Mouse (Mus musculus) yolk sac, embryonic 10.5 days (tissue): ENCODE results near the gene Fpr-rs7.

Source experiments
- DNase-seq: peaks from one replicate; pipeline ENCODE4 v3.0.0-alpha.2; 2017; ENCODE audit warnings: low spot score

Gene Fpr-rs7

DNA sequence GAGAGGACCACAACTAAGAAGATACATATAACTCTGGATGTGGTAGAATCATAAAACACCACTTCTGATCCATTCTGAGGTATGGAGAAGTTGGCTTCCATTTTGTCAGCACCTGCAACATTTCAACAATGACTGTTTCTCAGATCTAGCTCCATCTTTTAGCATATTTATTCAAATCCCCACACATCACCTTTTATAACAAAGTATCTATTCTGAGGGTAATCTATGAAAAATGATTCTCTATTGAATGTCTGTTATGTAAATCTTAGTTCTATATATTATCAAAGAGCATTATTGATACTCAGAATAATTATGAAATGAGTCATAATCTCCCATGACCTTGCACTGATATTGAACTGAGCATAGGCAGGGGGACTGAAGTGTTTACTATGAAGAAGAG lies at the start of gene Fpr-rs7:
Fpr-rs7 (minus strand) TSS at position 101 of the 400 bp plus-strand sequence.
- no peak for DNase-seq

DNA sequence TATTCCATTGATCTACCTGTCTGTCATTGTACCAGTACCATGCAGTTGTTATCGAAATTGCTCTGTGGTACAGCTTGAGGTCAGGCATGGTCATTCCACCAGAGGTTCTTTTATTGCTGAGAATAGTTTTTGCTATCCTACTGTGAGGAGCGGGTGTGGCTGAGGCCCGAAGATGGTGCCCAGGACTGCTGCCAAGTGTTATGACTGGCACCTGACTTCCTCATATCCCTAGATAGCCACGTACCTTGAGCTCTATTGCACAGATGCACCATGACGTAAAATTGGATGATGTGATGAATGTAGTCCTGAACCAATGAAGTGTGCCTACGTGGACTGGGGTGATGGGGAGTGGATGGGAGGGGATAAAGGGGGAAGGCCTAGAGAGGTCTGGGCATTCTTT lies 39.9 kb downstream of the Fpr-rs7 start:
- DNase-seq, result no peak

GRCm38 (mm10) chr17:20071656-20072396 lies 42.2 kb downstream of the Fpr-rs7 start:
- no peak for DNase-seq
